Mouse (Mus musculus) kidney, embryonic 14.5 days (tissue): ENCODE results near the gene Dmbt1. TPM values are rescaled to one million over a fixed set of nuclear protein-coding genes. Genes with fewer than 3 reads are reported as not detected.
"Not testable (repeated sequence)": the region's sequence is repeated elsewhere in the genome, so short reads cannot be mapped to it uniquely, and the experiment has no call there.

ENCODE experiments used
- ATAC-seq: fragments of 200-750 bp; cut with Nextera tagmentation; 2 replicates; pipeline ENCODE4 v1.8.0; 2017; ENCODE audit warnings: moderate number of reproducible peaks, mild to moderate bottlenecking, moderate TSS enrichment, moderate library complexity; ENCODE audit not compliant: low FRiP score, low TSS enrichment
- H3K27ac ChIP-seq: fragments of 300-500 bp; sonication (generic); 2 replicates; pipeline ENCODE4 v1.5.1; 2014; ENCODE audit warnings: low read depth, mild to moderate bottlenecking, low read length, moderate library complexity, mixed read lengths
- H3K27me3 ChIP-seq: fragments of 300-500 bp; sonication (generic); 2 replicates; pipeline ENCODE4 v1.6.1; 2014; ENCODE audit warnings: mild to moderate bottlenecking, low read length; ENCODE audit not compliant: control insufficient read depth, insufficient read depth
- H3K36me3 ChIP-seq: fragments of 300-500 bp; sonication (generic); 2 replicates; pipeline ENCODE4 v1.6.1; 2014; ENCODE audit warnings: low read length, mixed read lengths; ENCODE audit not compliant: control insufficient read depth, insufficient read depth
- H3K4me1 ChIP-seq: fragments of 300-500 bp; sonication (generic); 2 replicates; pipeline ENCODE4 v1.6.1; 2014; ENCODE audit warnings: low read length, mixed read lengths; ENCODE audit not compliant: control insufficient read depth, insufficient read depth
- H3K4me2 ChIP-seq: fragments of 300-500 bp; sonication (generic); replicated peaks from 2 replicates; pipeline ENCODE4 v1.6.1; 2014; ENCODE audit warnings: low read depth, mild to moderate bottlenecking, low read length
- H3K4me3 ChIP-seq: fragments of 300-500 bp; sonication (generic); 2 replicates; pipeline ENCODE4 v1.5.1; 2014; ENCODE audit warnings: mild to moderate bottlenecking, low read length
- H3K9ac ChIP-seq: fragments of 300-500 bp; sonication (generic); 2 replicates; pipeline ENCODE4 v1.6.1; 2014; ENCODE audit warnings: low read depth, mild to moderate bottlenecking, low read length, moderate library complexity
- H3K9me3 ChIP-seq: fragments of 300-500 bp; sonication (generic); 2 replicates; pipeline ENCODE4 v1.6.1; 2016; ENCODE audit warnings: low read length; ENCODE audit not compliant: control insufficient read depth
- WGBS: fragments of 180-500 bp; shearing (Covaris S2); extraction: QIAGEN DNeasy Blood & Tissue Kit; methylation state at CpG from one replicate; pipeline ENCODE4 v1.1.7; 2014; 5-methylcytosine and 5-hydroxymethylcytosine counted together
- polyA plus RNA-seq: library from polyadenylated mRNA; unstranded; fragments of >200 nt; fragmentation: Nextera tagmentation; extraction: Ambion mirVana; gene quantifications from 2 replicates; pipeline ENCODE4 v1.2.1, GENCODE M21; 2014

Dmbt1 gene
- polyA plus RNA-seq, 1 experiment from 2014 or later, result not detected

DNA sequence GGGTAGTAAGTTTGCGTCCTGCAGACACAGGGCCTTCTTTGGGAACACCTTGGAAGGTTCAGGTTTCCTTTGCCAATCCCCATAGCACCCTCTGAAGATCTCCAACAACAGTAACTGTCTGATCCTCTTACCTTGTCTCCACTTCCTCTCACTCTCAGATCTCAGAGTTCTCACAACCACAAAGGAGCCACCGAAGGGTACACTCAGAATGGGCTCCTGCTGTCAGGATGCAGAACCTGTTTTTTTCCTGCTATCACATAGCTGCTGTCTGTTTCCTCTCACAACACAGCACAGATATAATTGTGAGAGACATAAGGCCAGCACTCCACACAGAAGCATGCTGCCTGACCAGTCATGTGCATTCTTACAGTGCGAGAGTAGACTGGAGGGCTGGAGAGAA is 4.5 kb downstream of the Dmbt1 start:
- Histone ChIP-seq H3K27ac (no peak overlapping the region), H3K9ac (no peak overlapping the region), H3K4me3 (no peak overlapping the region), H3K27me3 (no peaks in the 10 kb centered on the region), H3K36me3 (no peaks in the 10 kb centered on the region), H3K4me2 (no peak overlapping the region), H3K9me3 (no peaks in the 10 kb centered on the region), H3K4me1 (no peaks in the 10 kb centered on the region)
- ATAC-seq, result no peak
- WGBS, result 85% methylated on average over 3 of the region's 3 CpGs

DNA sequence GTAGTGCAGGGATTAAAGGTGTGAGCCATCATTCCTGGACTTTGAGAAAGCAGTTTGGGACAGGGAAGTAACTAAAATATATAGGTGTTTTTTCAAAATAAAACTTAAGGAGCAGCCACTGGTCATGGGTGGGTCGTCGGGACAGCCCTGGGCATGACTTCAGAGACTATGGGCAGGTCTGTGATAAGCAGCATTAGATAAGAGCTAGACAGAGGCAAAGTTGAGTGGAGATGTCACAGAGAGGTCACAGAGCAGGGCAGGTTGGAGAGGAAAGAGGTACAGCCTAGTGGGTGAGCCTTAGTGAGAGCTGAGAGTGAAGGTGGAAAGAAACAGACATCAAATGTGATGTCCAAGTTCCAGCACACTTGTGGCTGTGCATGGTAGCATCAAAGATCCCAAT is 5.2 kb downstream of the Dmbt1 start:
- WGBS, result 90% methylated on average over 2 of the region's 2 CpGs
- H3K27ac ChIP-seq, result no peak overlapping the region
- ATAC-seq, result no peak

GRCm38 (mm10) chr7:131040760-131041159 is 8.9 kb downstream of the Dmbt1 start:
- H3K27ac ChIP-seq, H3K4me3 ChIP-seq, H3K4me2 ChIP-seq, H3K27me3 ChIP-seq, H3K36me3 ChIP-seq, H3K9me3 ChIP-seq, ATAC-seq, H3K9ac ChIP-seq, H3K4me1 ChIP-seq: not testable (repeated sequence)
- WGBS, result 88% methylated on average over 8 of the region's 8 CpGs

More for the DNA sequence above, 5.2 kb downstream of the Dmbt1 start:
- Histone ChIP-seq H3K27me3 (no peaks in the 10 kb centered on the region), H3K4me2 (no peak overlapping the region), H3K36me3 (no peaks in the 10 kb centered on the region), H3K9me3 (no peaks in the 10 kb centered on the region), H3K9ac (no peak overlapping the region), H3K4me3 (no peak overlapping the region), H3K4me1 (no peaks in the 10 kb centered on the region)

GRCm38 (mm10) chr7:131042657-131043056 is 10.8 kb downstream of the Dmbt1 start:
- no peaks in the 10 kb centered on the region for H3K4me1 ChIP-seq
- H3K4me2 ChIP-seq, result no peak overlapping the region
- H3K9me3 ChIP-seq, result no peaks in the 10 kb centered on the region
- H3K4me3 ChIP-seq, result no peak overlapping the region
- no peak overlapping the region for H3K9ac ChIP-seq
- H3K27me3 ChIP-seq, result no peaks in the 10 kb centered on the region
- no peak overlapping the region for H3K27ac ChIP-seq
- ATAC-seq, result no peak
- H3K36me3 ChIP-seq, result no peaks in the 10 kb centered on the region
- WGBS, result 52% methylated on average over 1 of the region's 1 CpGs

DNA sequence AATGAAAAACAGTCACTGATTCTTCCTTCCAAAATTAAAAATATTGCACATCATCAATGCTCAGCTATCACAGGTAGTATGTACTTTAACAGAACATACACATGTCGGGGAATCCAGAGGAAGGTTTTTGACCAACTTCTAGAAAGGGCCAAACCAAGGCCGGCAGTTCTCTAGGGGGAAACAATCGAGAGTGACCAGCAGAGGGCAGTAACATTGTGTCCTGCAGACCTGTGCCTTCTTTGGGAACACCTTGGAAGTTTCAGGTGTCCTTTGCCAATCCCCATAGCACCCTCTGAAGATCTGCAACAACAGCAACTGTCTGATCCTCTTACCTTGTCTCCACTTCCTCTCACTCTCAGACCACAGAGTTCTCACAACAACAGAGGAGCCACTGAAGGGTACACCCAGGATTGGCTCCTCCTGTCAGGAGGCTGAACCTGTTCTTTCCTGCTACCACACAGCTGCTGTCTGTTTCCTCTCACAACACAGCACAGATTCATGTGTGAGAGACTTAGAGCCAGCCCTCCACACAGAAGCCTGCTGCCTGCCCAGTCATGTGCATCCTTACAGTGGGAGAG is 13.5 kb downstream of the Dmbt1 start:
- H3K4me1 ChIP-seq, ATAC-seq, H3K27me3 ChIP-seq, H3K9ac ChIP-seq, H3K4me3 ChIP-seq, H3K27ac ChIP-seq, H3K36me3 ChIP-seq, H3K9me3 ChIP-seq, H3K4me2 ChIP-seq: not testable (repeated sequence)
- 36% methylated on average over 3 of the region's 3 CpGs for WGBS

DNA sequence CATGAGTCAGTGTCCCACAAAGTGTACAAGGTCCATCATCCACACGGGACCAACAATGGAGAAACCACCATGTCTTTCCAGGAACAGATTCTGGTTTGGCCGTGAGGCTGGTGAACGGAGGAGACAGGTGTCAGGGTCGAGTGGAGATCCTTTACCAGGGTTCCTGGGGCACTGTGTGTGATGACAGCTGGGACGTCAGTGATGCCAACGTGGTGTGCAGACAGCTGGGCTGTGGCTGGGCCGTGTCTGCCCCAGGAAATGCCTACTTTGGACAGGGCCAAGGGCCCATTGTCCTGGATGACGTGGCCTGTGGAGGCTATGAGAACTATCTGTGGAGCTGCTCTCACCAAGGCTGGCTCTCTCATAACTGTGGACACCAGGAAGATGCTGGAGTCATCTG is 18.0 kb downstream of the Dmbt1 start:
- H3K9me3 ChIP-seq, H3K36me3 ChIP-seq, H3K9ac ChIP-seq, H3K27me3 ChIP-seq, H3K4me3 ChIP-seq, H3K4me2 ChIP-seq, H3K4me1 ChIP-seq, H3K27ac ChIP-seq, ATAC-seq: not testable (repeated sequence)
- WGBS, result 86% methylated on average over 8 of the region's 8 CpGs

DNA sequence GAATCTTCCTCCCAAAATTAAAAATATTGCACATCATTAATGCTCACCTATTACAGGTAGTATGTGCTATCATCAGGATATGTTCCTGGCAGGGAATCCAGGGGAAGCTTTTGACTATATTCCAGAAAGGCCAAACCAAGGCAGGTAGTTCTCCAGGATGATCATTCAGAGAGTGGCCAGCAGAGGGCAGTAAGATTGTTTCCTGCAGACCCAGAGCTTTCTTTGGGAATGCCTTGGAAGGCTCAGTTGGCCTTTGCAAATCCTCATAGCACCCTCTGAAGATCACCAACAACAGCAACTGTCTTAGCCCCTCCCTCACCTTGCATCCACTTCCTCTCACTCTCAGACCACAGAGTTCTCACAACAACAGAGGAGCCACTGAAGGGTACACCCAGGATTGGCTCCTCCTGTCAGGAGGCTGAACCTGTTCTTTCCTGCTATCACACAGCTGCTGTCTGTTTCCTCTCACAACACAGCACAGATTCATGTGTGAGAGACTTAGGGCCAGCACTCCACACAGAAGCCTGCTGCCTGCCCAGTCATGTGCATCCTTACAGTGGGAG is 23.0 kb downstream of the Dmbt1 start:
- no peaks in the 10 kb centered on the region for H3K36me3 ChIP-seq
- H3K4me3 ChIP-seq, result no peak overlapping the region
- no peaks in the 10 kb centered on the region for H3K27me3 ChIP-seq
- H3K4me2 ChIP-seq, result no peak overlapping the region
- H3K4me1 ChIP-seq, result no peaks in the 10 kb centered on the region
- no peak overlapping the region for H3K9ac ChIP-seq
- H3K9me3 ChIP-seq, result no peaks in the 10 kb centered on the region
- no peak overlapping the region for H3K27ac ChIP-seq
- ATAC-seq, result 0 out of 2 replicates have a peak, but pooled peaks have one; percentile 20

DNA sequence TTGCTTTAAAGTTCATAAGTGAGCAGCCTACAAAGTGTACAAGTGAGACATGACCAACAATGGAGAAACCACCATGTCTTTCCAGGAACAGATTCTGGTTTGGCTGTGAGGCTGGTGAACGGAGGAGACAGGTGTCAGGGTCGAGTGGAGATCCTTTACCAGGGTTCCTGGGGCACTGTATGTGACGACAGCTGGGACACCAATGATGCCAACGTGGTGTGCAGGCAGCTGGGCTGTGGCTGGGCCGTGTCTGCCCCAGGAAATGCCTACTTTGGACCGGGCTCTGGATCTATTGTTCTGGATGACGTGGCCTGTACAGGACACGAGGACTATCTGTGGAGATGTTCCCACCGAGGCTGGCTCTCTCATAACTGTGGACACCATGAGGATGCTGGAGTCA is 26.1 kb downstream of the Dmbt1 start:
- not testable (repeated sequence) for H3K4me1 ChIP-seq, H3K9ac ChIP-seq, H3K36me3 ChIP-seq, H3K27ac ChIP-seq, ATAC-seq, H3K27me3 ChIP-seq, H3K4me3 ChIP-seq, H3K4me2 ChIP-seq, H3K9me3 ChIP-seq
- WGBS, result 84% methylated on average over 9 of the region's 9 CpGs

GRCm38 (mm10) chr7:131059808-131060207 is 28.0 kb downstream of the Dmbt1 start:
- not testable (repeated sequence) for H3K4me1 ChIP-seq, H3K27ac ChIP-seq, H3K27me3 ChIP-seq, H3K36me3 ChIP-seq, H3K9me3 ChIP-seq, ATAC-seq, H3K9ac ChIP-seq, H3K4me3 ChIP-seq, H3K4me2 ChIP-seq
- WGBS, result 61% methylated on average over 2 of the region's 2 CpGs
